Mouse (Mus musculus): Measurements from ENCODE around the gene Sstr3. TPM values are rescaled to one million over a fixed set of nuclear protein-coding genes. Genes with fewer than 3 reads are reported as not detected.
A peak's percentile ranks its signal among the peaks of the same experiment; 100 is the strongest.

Sstr3 gene
- polyA plus RNA-seq, 1 experiment = not detected

- no peak for DNase-seq (ENCODE audit: low read depth)
These were observed 13.6 kb downstream of the Sstr3 start, which contains the start of gene C1qtnf6 for GRCm38 (mm10) chr15:78530671-78531450. Gene C1qtnf6 (minus strand): TSS chr15:78531416.

- no peak for DNase-seq (ENCODE audit: low read depth)
These were observed 14.3 kb downstream of the Sstr3 start for GRCm38 (mm10) chr15:78530141-78530540.

- DNase-seq (ENCODE audit: low read depth) = no peak
These were observed 15.0 kb downstream of the Sstr3 start for GRCm38 (mm10) chr15:78529428-78529990.

- no peak for DNase-seq (ENCODE audit: low read depth)
These were observed 15.6 kb downstream of the Sstr3 start for GRCm38 (mm10) chr15:78528726-78529411.

- DNase-seq (ENCODE audit: low read depth) = no peak
These were observed 16.5 kb downstream of the Sstr3 start for GRCm38 (mm10) chr15:78527973-78528372.

GRCm38 (mm10) chr15:78524163-78524562 is 20.3 kb downstream of the Sstr3 start:
- DNase-seq (ENCODE audit: low read depth) = no peak

GRCm38 (mm10) chr15:78521892-78522291 is 22.6 kb downstream of the Sstr3 start:
- DNase-seq (ENCODE audit: low read depth) = no peak

GRCm38 (mm10) chr15:78521331-78521730 is 23.2 kb downstream of the Sstr3 start:
- no peak for DNase-seq (ENCODE audit: low read depth)

- DNase-seq (ENCODE audit: low read depth) = no peak
These were observed 24.3 kb downstream of the Sstr3 start for GRCm38 (mm10) chr15:78520112-78520715.

GRCm38 (mm10) chr15:78518221-78518620 is 26.3 kb downstream of the Sstr3 start:
- DNase-seq (ENCODE audit: low read depth) = no peak

- DNase-seq (ENCODE audit: low read depth) = no peak
These were observed 28.7 kb downstream of the Sstr3 start for GRCm38 (mm10) chr15:78515759-78516158.

- no peak for DNase-seq (ENCODE audit: low read depth)
These were observed 29.9 kb downstream of the Sstr3 start for GRCm38 (mm10) chr15:78514393-78515146.

- DNase-seq (ENCODE audit: low read depth) = no peak
These were observed 31.5 kb downstream of the Sstr3 start for GRCm38 (mm10) chr15:78513019-78513418.

GRCm38 (mm10) chr15:78511951-78512350 is 32.5 kb downstream of the Sstr3 start:
- no peak for DNase-seq (ENCODE audit: low read depth)

GRCm38 (mm10) chr15:78510736-78511135 is 33.7 kb downstream of the Sstr3 start:
- DNase-seq (ENCODE audit: low read depth) = no peak

- no peak for DNase-seq (ENCODE audit: low read depth)
These were observed 34.3 kb downstream of the Sstr3 start for GRCm38 (mm10) chr15:78510121-78510576.

- DNase-seq (ENCODE audit: low read depth) = no peak
These were observed 35.1 kb downstream of the Sstr3 start for GRCm38 (mm10) chr15:78509297-78509899.

GRCm38 (mm10) chr15:78508443-78508842 is 36.0 kb downstream of the Sstr3 start:
- DNase-seq (ENCODE audit: low read depth) = peak; percentile 54

GRCm38 (mm10) chr15:78505541-78505940 is 38.9 kb downstream of the Sstr3 start:
- peak; percentile 60 for DNase-seq (ENCODE audit: low read depth)

- DNase-seq (ENCODE audit: low read depth) = no peak
These were observed 39.7 kb downstream of the Sstr3 start for GRCm38 (mm10) chr15:78504816-78505215.

GRCm38 (mm10) chr15:78504013-78504412 is 40.5 kb downstream of the Sstr3 start:
- no peak for DNase-seq (ENCODE audit: low read depth)
